In genomic region chr1:152458996-152459395, GRCm38 (mm10) we compare ENCODE assay signal across 23 mouse cellular contexts. TPM values are rescaled to one million over a fixed set of nuclear protein-coding genes. Genes with fewer than 3 reads are reported as not detected.
DNase-seq lines count a peak whose midpoint lies in the region; ATAC-seq and TF ChIP-seq lines count a peak whose summit lies in the region.
"Had no signal": no experiment of that assay in that cellular context is flagged by ENCODE, and none has a peak within 500 bp of the region (broad histone marks: within the 10 kb centered on the region; RNA-seq: fewer than 3 reads in every experiment).

No protein-coding gene starts in this region.

- H3K36me3 ChIP-seq in kidney, embryonic 16.5 days (ENCODE audit: insufficient read depth, low read length): no peaks in the 10 kb centered on the region
- no peaks in the 10 kb centered on the region for H3K36me3 ChIP-seq in embryonic facial prominence, embryonic 13.5 days
- H3K36me3 ChIP-seq: heart, embryonic 10.5 days; hindbrain, embryonic 12.5 days had no signal

- H3K9ac ChIP-seq in kidney, embryonic 16.5 days (replicated peaks; ENCODE audit: low read length): no peak overlapping the region
- no peak overlapping the region for H3K9ac ChIP-seq in embryonic facial prominence, embryonic 13.5 days
- H3K9ac ChIP-seq: forebrain, embryonic 13.5 days; forebrain, postnatal 0 days; hindbrain, embryonic 12.5 days had no signal

- DNase-seq in gastrocnemius, adult 2 months: no peak
- DNase-seq in gastrocnemius, postnatal 4 days (ENCODE audit: low spot score in 2 of 2): no peak
- DNase-seq in kidney, adult 9 months: peak; percentile 44
- DNase-seq in mesoderm, embryonic 11.5 days (ENCODE audit: low read depth, low spot score): peak; percentile 30
- DNase-seq in adrenal gland, postnatal 4 days (ENCODE audit: low spot score in 2 of 2): no peak
- DNase-seq: adrenal gland, postnatal 14 days; cerebellum, adult 2 months; cerebellum, postnatal 25 days; forebrain, postnatal 0 days; gastrocnemius, postnatal 36 days; heart, adult 18-20 months; heart, postnatal 10 days; heart, postnatal 4 days had no signal

- TF ChIP-seq CTCF in gastrocnemius, adult 2 months (IDR thresholded peaks at IDR 0.05): no peak

- 74% methylated on average over 7 of the region's 7 CpGs for WGBS in kidney, embryonic 16.5 days
- 34% methylated on average over 7 of the region's 7 CpGs for WGBS in embryonic facial prominence, embryonic 13.5 days

- ATAC-seq in kidney, embryonic 16.5 days (ENCODE audit: low FRiP score, low TSS enrichment): no peak
- no peak for ATAC-seq in embryonic facial prominence, embryonic 13.5 days (ENCODE audit: insufficient number of reproducible peaks, insufficient read depth, low FRiP score, low TSS enrichment, low read depth)
- ATAC-seq: activated CD4-positive, CD25-positive, alpha-beta regulatory T cell, adult 4 months; forebrain, embryonic 13.5 days; forebrain, postnatal 0 days; hindbrain, embryonic 16.5 days; inflammation-experienced regulatory T-cells, adult 6 months; Patski had no signal

- intact Hi-C loops in gastrocnemius, adult 2 months (cut with DNase I): loop anchor here (5.0 kb wide), 1 partner anchor 57 kb away; no protein-coding TSS in a partner anchor

- H3K4me2 ChIP-seq in kidney, embryonic 16.5 days (replicated peaks; ENCODE audit: low read depth, low read length): no peak overlapping the region
- H3K4me2 ChIP-seq in embryonic facial prominence, embryonic 13.5 days: no peak overlapping the region
- H3K4me2 ChIP-seq: forebrain, embryonic 13.5 days; hindbrain, embryonic 12.5 days had no signal

- no peak overlapping the region for H3K4me3 ChIP-seq in gastrocnemius, adult 2 months
- H3K4me3 ChIP-seq in kidney, embryonic 16.5 days (ENCODE audit: low read length): no peak overlapping the region
- H3K4me3 ChIP-seq in embryonic facial prominence, embryonic 13.5 days: no peak overlapping the region
- H3K4me3 ChIP-seq: forebrain, embryonic 13.5 days; heart, embryonic 10.5 days; hindbrain, embryonic 12.5 days had no signal

- no peaks in the 10 kb centered on the region for H3K27me3 ChIP-seq in kidney, embryonic 16.5 days (ENCODE audit: insufficient read depth, low read length)
- H3K27me3 ChIP-seq in embryonic facial prominence, embryonic 13.5 days: no peaks in the 10 kb centered on the region
- H3K27me3 ChIP-seq: CH12.LX; forebrain, embryonic 13.5 days; hindbrain, embryonic 12.5 days; Patski had no signal

- H3K9me3 ChIP-seq in kidney, embryonic 16.5 days (ENCODE audit: low read length): no peaks in the 10 kb centered on the region
- no peaks in the 10 kb centered on the region for H3K9me3 ChIP-seq in embryonic facial prominence, embryonic 13.5 days
- H3K9me3 ChIP-seq: forebrain, embryonic 13.5 days; heart, embryonic 10.5 days; hindbrain, embryonic 12.5 days had no signal

- 0 out of 2 replicates have a peak overlapping the region, but pooled peaks have one; percentile 0 for H3K27ac ChIP-seq in gastrocnemius, adult 2 months
- no peak overlapping the region for H3K27ac ChIP-seq in kidney, embryonic 16.5 days (ENCODE audit: low read length)
- H3K27ac ChIP-seq in embryonic facial prominence, embryonic 13.5 days: peak overlapping the region; percentile 51
- H3K27ac ChIP-seq: forebrain, embryonic 13.5 days; heart, embryonic 10.5 days; hindbrain, embryonic 12.5 days had no signal

- H3K4me1 ChIP-seq in kidney, embryonic 16.5 days (ENCODE audit: insufficient read depth, low read length): 0 out of 2 replicates have a peak, but pooled peaks cover 8% of the 10 kb centered on the region
- H3K4me1 ChIP-seq in embryonic facial prominence, embryonic 13.5 days: peaks cover 32% of the 10 kb centered on the region

RNA-seq across cellular contexts. Expression of gene Colgalt2, which starts 59.4 kb away (rescaled TPM):
- 1 to 10 TPM; 1.6 to 2.5 TPM for total RNA-seq in gastrocnemius, adult 2 months (2021)
- 1 to 10 TPM; 5.4 to 5.5 TPM for total RNA-seq in gastrocnemius, postnatal 4 days (2021)
- 2.0 and 2.8 TPM in 2 replicates for polyA plus RNA-seq in kidney, embryonic 16.5 days (2015; fragmentation: Nextera tagmentation; extraction: Ambion mirVana)
- polyA plus RNA-seq in embryonic facial prominence, embryonic 13.5 days (2015; fragmentation: Nextera tagmentation; extraction: Ambion mirVana): 3.8 and 4.6 TPM in 2 replicates
- total RNA-seq in adrenal gland, postnatal 4 days (2021): 1 to 10 TPM; 2.5 to 2.8 TPM
- total RNA-seq: CH12.LX had no signal
- polyA plus RNA-seq: activated CD4-positive, CD25-positive, alpha-beta regulatory T cell, adult 4 months; inflammation-experienced regulatory T-cells, adult 6 months; Patski had no signal

Comparison
In these comparisons a context has a peak if more than half of its experiments do, and no peak if none do; other contexts are left out.
1. DNase-seq: peak in kidney, adult 9 months (single experiment) and mesoderm, embryonic 11.5 days (single experiment); none in gastrocnemius, adult 2 months (single experiment), gastrocnemius, postnatal 4 days (0 of 2) and adrenal gland, postnatal 4 days (0 of 2).